Mouse (Mus musculus): Measurements from ENCODE around the gene Mmel1.

The Mmel1 gene

GRCm38 (mm10) chr4:154941831-154942230 is 72.4 kb downstream of the Mmel1 start:
- DNase-seq: no peak

GRCm38 (mm10) chr4:154942632-154943322 is 73.4 kb downstream of the Mmel1 start:
- no peak for DNase-seq

DNA sequence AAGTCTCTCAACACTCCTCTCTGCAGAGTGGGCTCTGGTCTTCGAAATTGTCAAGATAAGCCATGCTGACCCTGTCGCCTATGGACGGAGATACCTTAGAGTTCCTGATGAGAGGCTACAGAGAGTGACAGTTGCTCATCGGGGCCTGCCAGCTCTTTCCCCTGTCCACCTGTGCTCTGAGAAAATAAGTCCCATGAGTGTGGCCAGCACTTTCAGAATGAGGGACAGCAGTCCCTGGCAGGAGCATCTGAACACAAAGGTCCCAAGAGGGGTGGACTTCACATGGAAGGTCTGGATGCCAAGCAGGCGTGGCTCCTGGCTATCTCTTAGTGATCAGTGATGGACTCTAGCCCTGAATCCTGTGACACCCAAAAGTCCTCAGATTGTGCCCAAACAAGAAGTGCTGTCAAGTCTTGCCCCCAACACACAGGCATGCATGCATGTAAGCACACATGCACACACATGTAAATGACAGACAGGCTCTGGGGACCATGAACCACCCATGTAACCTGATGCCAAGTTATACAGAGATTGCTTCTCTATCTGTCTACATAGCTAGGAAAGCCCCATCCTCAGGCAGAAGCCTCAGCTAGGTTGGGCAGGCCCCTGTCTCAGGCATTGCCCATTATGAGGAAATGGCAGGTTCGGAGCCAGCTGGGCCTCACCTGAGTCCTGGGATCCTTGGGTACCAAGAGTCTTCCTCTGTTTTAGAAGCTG is 74.1 kb downstream of the Mmel1 start:
- DNase-seq: no peak

GRCm38 (mm10) chr4:154944121-154944590 is 74.8 kb downstream of the Mmel1 start:
- peak; percentile 91 for DNase-seq
